Mouse (Mus musculus) limb, embryonic 11.5 days (tissue): ENCODE data around the gene Wnt1. TPM values are rescaled to one million over a fixed set of nuclear protein-coding genes. Genes with fewer than 3 reads are reported as not detected.

ENCODE experiments used
- ATAC-seq: fragments of 200-750 bp; cut with Nextera tagmentation; 2 replicates; pipeline ENCODE4 v1.8.0; 2017; ENCODE audit warnings: low read depth; ENCODE audit not compliant: insufficient number of reproducible peaks, low FRiP score, low TSS enrichment
- DNase-seq: peaks from one replicate; pipeline ENCODE4 v3.0.0-alpha.2; 2015; ENCODE audit warnings: low spot score
- H3K27ac ChIP-seq: fragments of 300-500 bp; sonication (generic); replicated peaks from 2 replicates; pipeline ENCODE4 v1.5.1; 2014; ENCODE audit warnings: low read depth, mild to moderate bottlenecking, low read length
- H3K27me3 ChIP-seq: fragments of 300-500 bp; sonication (generic); 2 replicates; pipeline ENCODE4 v1.6.1; 2014; ENCODE audit warnings: mild to moderate bottlenecking, low read length, mixed read lengths; ENCODE audit not compliant: control insufficient read depth, insufficient read depth
- H3K36me3 ChIP-seq: fragments of 300-500 bp; sonication (generic); 2 replicates; pipeline ENCODE4 v1.6.1; 2014; ENCODE audit warnings: mild to moderate bottlenecking, low read length, moderate library complexity, mixed read lengths; ENCODE audit not compliant: control insufficient read depth, insufficient read depth
- H3K4me1 ChIP-seq: fragments of 300-500 bp; sonication (generic); 2 replicates; pipeline ENCODE4 v1.6.1; 2014; ENCODE audit warnings: low read length, mixed read lengths; ENCODE audit not compliant: control insufficient read depth, insufficient read depth
- H3K4me2 ChIP-seq: fragments of 300-500 bp; sonication (generic); 2 replicates; pipeline ENCODE4 v1.6.1; 2014; ENCODE audit warnings: low read depth, mild to moderate bottlenecking, moderate library complexity; ENCODE audit not compliant: severe bottlenecking
- H3K4me3 ChIP-seq: fragments of 300-500 bp; sonication (generic); 2 replicates; pipeline ENCODE4 v1.5.1; 2014; ENCODE audit warnings: low read depth, low read length
- H3K9ac ChIP-seq: fragments of 300-500 bp; sonication (generic); 2 replicates; pipeline ENCODE4 v1.6.1; 2014; ENCODE audit warnings: mild to moderate bottlenecking, low read length
- H3K9me3 ChIP-seq: fragments of 300-500 bp; sonication (generic); 2 replicates; pipeline ENCODE4 v1.6.1; 2016; ENCODE audit warnings: low read length; ENCODE audit not compliant: control insufficient read depth
- WGBS: fragments of 180-500 bp; shearing (Covaris S2); extraction: QIAGEN DNeasy Blood & Tissue Kit; methylation state at CpG from one replicate; pipeline ENCODE4 v1.1.7; 2014; 5-methylcytosine and 5-hydroxymethylcytosine counted together
- polyA plus RNA-seq: library from polyadenylated mRNA; unstranded; fragments of >200 nt; fragmentation: Nextera tagmentation; extraction: Ambion mirVana; gene quantifications from 2 replicates; pipeline ENCODE4 v1.2.1, GENCODE M21; 2014

Gene Wnt1
- polyA plus RNA-seq, 1 experiment from 2014 or later, result not detected

- Histone ChIP-seq H3K27ac (no peak overlapping the region), H3K9ac (no peak overlapping the region), H3K4me1 (no peaks in the 10 kb centered on the region), H3K27me3 (no peaks in the 10 kb centered on the region), H3K4me2 (no peak overlapping the region), H3K9me3 (no peaks in the 10 kb centered on the region), H3K36me3 (peaks cover 14% of the 10 kb centered on the region), H3K4me3 (no peak overlapping the region)
- ATAC-seq, result no peak
- 90% methylated on average over 7 of the region's 7 CpGs for WGBS
- no peak for DNase-seq
These were observed 28.5 kb downstream of the Wnt1 start for GRCm38 (mm10) chr15:98818171-98818570.

GRCm38 (mm10) chr15:98820937-98821336, 31.3 kb downstream of the Wnt1 start:
- H3K36me3 ChIP-seq, result peaks cover 6% of the 10 kb centered on the region; the same call in 1 of the 2 replicates
- H3K27me3 ChIP-seq, result no peaks in the 10 kb centered on the region
- no peak overlapping the region for H3K27ac ChIP-seq
- 86% methylated on average over 4 of the region's 4 CpGs for WGBS
- DNase-seq (no peak), ATAC-seq (no peak)
- H3K9ac ChIP-seq, result no peak overlapping the region
- no peaks in the 10 kb centered on the region for H3K9me3 ChIP-seq
- no peaks in the 10 kb centered on the region for H3K4me1 ChIP-seq
- H3K4me3 ChIP-seq, result no peak overlapping the region
- H3K4me2 ChIP-seq, result no peak overlapping the region

GRCm38 (mm10) chr15:98821403-98821802, 31.7 kb downstream of the Wnt1 start:
- no peak overlapping the region for H3K4me3 ChIP-seq
- peaks cover 6% of the 10 kb centered on the region; the same call in 1 of the 2 replicates for H3K36me3 ChIP-seq
- no peaks in the 10 kb centered on the region for H3K27me3 ChIP-seq
- H3K4me2 ChIP-seq, result no peak overlapping the region
- DNase-seq, result no peak
- 36% methylated on average over 10 of the region's 10 CpGs for WGBS
- no peaks in the 10 kb centered on the region for H3K9me3 ChIP-seq
- H3K4me1 ChIP-seq, result no peaks in the 10 kb centered on the region
- no peak for ATAC-seq
- H3K9ac ChIP-seq, result no peak overlapping the region
- H3K27ac ChIP-seq, result no peak overlapping the region

- 92% methylated on average over 5 of the region's 5 CpGs for WGBS
- ATAC-seq (no peak), DNase-seq (no peak)
- Histone ChIP-seq H3K9me3 (no peaks in the 10 kb centered on the region), H3K27me3 (no peaks in the 10 kb centered on the region), H3K27ac (no peak overlapping the region), H3K9ac (no peak overlapping the region), H3K4me3 (no peak overlapping the region), H3K4me2 (no peak overlapping the region), H3K4me1 (no peaks in the 10 kb centered on the region), H3K36me3 (peaks cover 6% of the 10 kb centered on the region; the same call in 1 of the 2 replicates)
These were observed 32.5 kb downstream of the Wnt1 start for GRCm38 (mm10) chr15:98822147-98822546.

- Histone ChIP-seq H3K4me2 (no peak overlapping the region), H3K27ac (no peak overlapping the region), H3K9me3 (no peaks in the 10 kb centered on the region), H3K9ac (no peak overlapping the region), H3K4me1 (no peaks in the 10 kb centered on the region), H3K4me3 (no peak overlapping the region), H3K27me3 (no peaks in the 10 kb centered on the region), H3K36me3 (peaks cover 6% of the 10 kb centered on the region; the same call in 1 of the 2 replicates)
- DNase-seq (no peak), ATAC-seq (no peak)
- 70% methylated on average over 3 of the region's 3 CpGs for WGBS
These were observed 33.8 kb downstream of the Wnt1 start for GRCm38 (mm10) chr15:98823434-98823833.

GRCm38 (mm10) chr15:98827611-98828011, 38.0 kb downstream of the Wnt1 start:
- H3K9ac ChIP-seq, result no peak overlapping the region
- ATAC-seq, result no peak

GRCm38 (mm10) chr15:98830736-98831683, 41.4 kb downstream of the Wnt1 start, which contains the start of gene Prkag1:
Prkag1 (minus strand) TSS chr15:98831521.
- under 1% methylated on average over 63 of the region's 66 CpGs for WGBS
- H3K36me3 ChIP-seq, result peaks cover 24% of the 10 kb centered on the region
- peak within 1 kb of the TSS; percentile 74 for H3K4me3 ChIP-seq
- H3K9me3 ChIP-seq, result no peaks in the 10 kb centered on the region
- no peaks in the 10 kb centered on the region for H3K27me3 ChIP-seq
- DNase-seq, result peak; percentile 98
- H3K27ac ChIP-seq, result peak within 1 kb of the TSS; percentile 70
- H3K4me2 ChIP-seq, result peak within 1 kb of the TSS; percentile 52
- H3K9ac ChIP-seq, result peak within 1 kb of the TSS; percentile 80
- ATAC-seq, result peak; percentile 93
- H3K4me1 ChIP-seq, result 0 out of 2 replicates have a peak, but pooled peaks cover 2% of the 10 kb centered on the region

More at GRCm38 (mm10) chr15:98827611-98828011, 38.0 kb downstream of the Wnt1 start:
- H3K4me2 ChIP-seq, result no peak overlapping the region
- no peak overlapping the region for H3K27ac ChIP-seq
- 0 out of 2 replicates have a peak, but pooled peaks cover 2% of the 10 kb centered on the region for H3K4me1 ChIP-seq
- H3K4me3 ChIP-seq, result no peak overlapping the region
- no peaks in the 10 kb centered on the region for H3K27me3 ChIP-seq
- WGBS, result 91% methylated on average over 7 of the region's 7 CpGs
- H3K36me3 ChIP-seq, result peaks cover 6% of the 10 kb centered on the region; the same call in 1 of the 2 replicates
- no peaks in the 10 kb centered on the region for H3K9me3 ChIP-seq
- DNase-seq, result no peak

GRCm38 (mm10) chr15:98831684-98832035, 42.0 kb downstream of the Wnt1 start:
- H3K4me2 ChIP-seq, result peak overlapping the region; percentile 52
- H3K4me1 ChIP-seq, result 0 out of 2 replicates have a peak, but pooled peaks cover 2% of the 10 kb centered on the region
- no peak for DNase-seq
- no peak overlapping the region for H3K9ac ChIP-seq
- H3K4me3 ChIP-seq, result peak overlapping the region; percentile 74
- no peaks in the 10 kb centered on the region for H3K9me3 ChIP-seq
- H3K36me3 ChIP-seq, result peaks cover 31% of the 10 kb centered on the region
- no peaks in the 10 kb centered on the region for H3K27me3 ChIP-seq
- WGBS, result 22% methylated on average over 9 of the region's 9 CpGs
- peak overlapping the region; percentile 70 for H3K27ac ChIP-seq
- ATAC-seq, result no peak; the same call in 1 of the 2 replicates
